Mouse (Mus musculus): ENCODE results near the gene AY074887.
"Not testable (repeated sequence)": the region's sequence is repeated elsewhere in the genome, so short reads cannot be mapped to it uniquely, and the experiment has no call there.

The AY074887 gene

GRCm38 (mm10) chr9:54950575-54951321 lies at the start of gene AY074887, which contains the start of gene Psma4:
TSS of gene AY074887 (minus strand) at chr9:54950998.
TSS of gene Psma4 (plus strand) at chr9:54950790.
- peak; percentile 89 for DNase-seq (ENCODE audit: extremely low read depth, low read depth)

- DNase-seq (ENCODE audit: extremely low read depth, low read depth) = no peak
Measured at GRCm38 (mm10) chr9:54995645-54996044, 44.8 kb upstream of the AY074887 start.

- DNase-seq (ENCODE audit: extremely low read depth, low read depth) = no peak
Measured at GRCm38 (mm10) chr9:54994381-54994780, 43.6 kb upstream of the AY074887 start.

GRCm38 (mm10) chr9:54990362-54990761 lies 39.6 kb upstream of the AY074887 start:
- DNase-seq (ENCODE audit: extremely low read depth, low read depth) = no peak

GRCm38 (mm10) chr9:54982401-54982800 lies 31.6 kb upstream of the AY074887 start:
- no peak for DNase-seq (ENCODE audit: extremely low read depth, low read depth)

- no peak for DNase-seq (ENCODE audit: extremely low read depth, low read depth)
Measured at GRCm38 (mm10) chr9:54981291-54982191, 30.7 kb upstream of the AY074887 start.

- DNase-seq (ENCODE audit: extremely low read depth, low read depth) = no peak
Measured at GRCm38 (mm10) chr9:54980674-54981073, 29.9 kb upstream of the AY074887 start, which contains the start of gene Chrna5. TSS of gene Chrna5 (plus strand) at chr9:54980880.

- DNase-seq (ENCODE audit: extremely low read depth, low read depth) = no peak
Measured at GRCm38 (mm10) chr9:54969972-54970637, 19.3 kb upstream of the AY074887 start.

GRCm38 (mm10) chr9:54963669-54964068 lies 12.9 kb upstream of the AY074887 start:
- DNase-seq (ENCODE audit: extremely low read depth, low read depth) = no peak

- DNase-seq (ENCODE audit: extremely low read depth, low read depth) = no peak
Measured at GRCm38 (mm10) chr9:54961059-54961458, 10.3 kb upstream of the AY074887 start.

GRCm38 (mm10) chr9:54950162-54950561 lies 636 bp downstream of the AY074887 start:
- not testable (repeated sequence) for DNase-seq (ENCODE audit: extremely low read depth, low read depth)

GRCm38 (mm10) chr9:54949465-54949864 lies 1.3 kb downstream of the AY074887 start:
- DNase-seq (ENCODE audit: extremely low read depth, low read depth) = no peak

- DNase-seq (ENCODE audit: extremely low read depth, low read depth) = no peak
Measured at GRCm38 (mm10) chr9:54946256-54946655, 4.5 kb downstream of the AY074887 start.

GRCm38 (mm10) chr9:54944467-54944866 lies 6.3 kb downstream of the AY074887 start:
- DNase-seq (ENCODE audit: extremely low read depth, low read depth) = no peak

GRCm38 (mm10) chr9:54942071-54942470 lies 8.7 kb downstream of the AY074887 start:
- DNase-seq (ENCODE audit: extremely low read depth, low read depth) = no peak

- no peak for DNase-seq (ENCODE audit: extremely low read depth, low read depth)
Measured at GRCm38 (mm10) chr9:54932379-54932778, 18.4 kb downstream of the AY074887 start.

- no peak for DNase-seq (ENCODE audit: extremely low read depth, low read depth)
Measured at GRCm38 (mm10) chr9:54931765-54932164, 19.0 kb downstream of the AY074887 start.

GRCm38 (mm10) chr9:54930741-54931140 lies 20.1 kb downstream of the AY074887 start:
- no peak for DNase-seq (ENCODE audit: extremely low read depth, low read depth)

GRCm38 (mm10) chr9:54919946-54920345 lies 30.9 kb downstream of the AY074887 start:
- DNase-seq (ENCODE audit: extremely low read depth, low read depth) = no peak

GRCm38 (mm10) chr9:54918781-54919180 lies 32.0 kb downstream of the AY074887 start:
- no peak for DNase-seq (ENCODE audit: extremely low read depth, low read depth)

GRCm38 (mm10) chr9:54918191-54918590 lies 32.6 kb downstream of the AY074887 start:
- DNase-seq (ENCODE audit: extremely low read depth, low read depth) = no peak

All from MEL-GATA-1-ER (cell line).